Mouse (Mus musculus): ENCODE results near the gene Sptbn1. TPM values are rescaled to one million over a fixed set of nuclear protein-coding genes. Genes with fewer than 3 reads are reported as not detected.

The Sptbn1 gene
- polyA plus RNA-seq, 1 experiment from 2014 or later: 164 TPM

DNA sequence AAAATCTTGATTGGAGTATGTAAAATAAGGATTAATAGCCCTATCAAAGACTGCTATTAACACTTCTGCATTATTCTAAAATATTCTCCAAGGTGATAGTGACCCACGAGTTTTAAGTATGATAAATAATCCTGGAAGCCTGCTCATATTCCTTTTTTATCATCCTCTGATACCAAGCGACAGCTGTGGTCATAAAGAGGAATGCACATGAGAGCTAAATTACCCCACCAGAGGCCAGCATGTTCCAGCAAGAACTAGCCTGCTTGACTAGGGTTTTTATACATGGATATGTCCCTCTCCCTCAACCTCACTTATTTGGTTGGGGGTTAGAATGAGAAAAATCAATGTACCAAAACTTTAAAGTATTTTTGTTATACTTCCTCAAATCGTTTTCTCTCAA lies 56.8 kb downstream of the Sptbn1 start:
- Histone ChIP-seq H3K36me3 (ENCODE audit: control insufficient read depth, insufficient read depth) (peaks cover 8% of the 10 kb centered on the region), H3K4me2 (ENCODE audit: low read depth, low read length) (no peak overlapping the region), H3K27me3 (ENCODE audit: control insufficient read depth, insufficient read depth, low read length) (no peaks in the 10 kb centered on the region), H3K27ac (ENCODE audit: low read length) (peak overlapping the region; percentile 23), H3K4me3 (ENCODE audit: low read length) (no peak overlapping the region), H3K9me3 (replicated peaks; ENCODE audit: control insufficient read depth, low read length) (no peaks in the 10 kb centered on the region), H3K9ac (ENCODE audit: low read length) (no peak overlapping the region), H3K4me1 (ENCODE audit: control insufficient read depth, insufficient read depth, low read length) (peaks cover 36% of the 10 kb centered on the region)
- 45% methylated on average over 3 of the region's 3 CpGs for WGBS
- ATAC-seq (replicated peaks; ENCODE audit: extremely low read depth, insufficient read depth, low FRiP score): no peak

DNA sequence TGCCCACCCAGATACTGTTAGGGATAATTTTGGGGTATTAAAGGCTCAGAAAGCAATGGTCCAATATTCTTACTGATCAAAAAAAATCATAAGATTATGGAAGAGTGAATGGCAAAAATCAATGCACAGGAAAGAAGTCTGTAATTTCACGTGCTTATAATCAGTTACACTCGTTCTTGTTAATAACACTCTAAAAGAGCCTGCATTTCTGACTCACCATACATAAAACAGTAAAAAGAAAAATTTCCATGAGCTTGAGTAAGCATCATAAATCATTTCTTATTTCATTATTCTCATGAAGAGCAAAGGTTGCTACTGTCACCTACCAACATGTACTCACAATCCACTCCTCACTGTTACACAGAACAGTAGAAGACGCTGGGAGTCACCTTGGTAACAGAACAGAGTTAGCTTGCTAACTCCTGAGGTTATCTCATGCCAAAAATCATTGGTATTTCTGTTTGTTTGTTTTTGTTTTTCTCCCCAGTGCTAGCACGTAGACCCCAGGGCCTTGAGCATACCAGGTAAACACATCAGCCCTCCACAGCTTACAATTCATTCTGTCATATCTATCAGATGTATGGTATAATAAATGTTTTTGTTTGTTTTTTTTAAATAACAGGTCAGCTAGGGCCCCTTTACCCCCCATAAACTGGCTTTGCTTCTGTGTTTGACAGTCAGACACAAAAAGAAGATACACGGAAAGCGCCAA lies 57.7 kb downstream of the Sptbn1 start:
- no peak for ATAC-seq (replicated peaks; ENCODE audit: extremely low read depth, insufficient read depth, low FRiP score)
- Histone ChIP-seq H3K27ac (ENCODE audit: low read length) (peak overlapping the region; percentile 23; the same call in 1 of the 2 replicates), H3K4me3 (ENCODE audit: low read length) (no peak overlapping the region), H3K4me2 (ENCODE audit: low read depth, low read length) (no peak overlapping the region), H3K27me3 (ENCODE audit: control insufficient read depth, insufficient read depth, low read length) (no peaks in the 10 kb centered on the region), H3K9ac (ENCODE audit: low read length) (no peak overlapping the region), H3K9me3 (replicated peaks; ENCODE audit: control insufficient read depth, low read length) (no peaks in the 10 kb centered on the region), H3K4me1 (ENCODE audit: control insufficient read depth, insufficient read depth, low read length) (peaks cover 36% of the 10 kb centered on the region), H3K36me3 (ENCODE audit: control insufficient read depth, insufficient read depth) (peaks cover 6% of the 10 kb centered on the region)
- 77% methylated on average over 6 of the region's 6 CpGs for WGBS

DNA sequence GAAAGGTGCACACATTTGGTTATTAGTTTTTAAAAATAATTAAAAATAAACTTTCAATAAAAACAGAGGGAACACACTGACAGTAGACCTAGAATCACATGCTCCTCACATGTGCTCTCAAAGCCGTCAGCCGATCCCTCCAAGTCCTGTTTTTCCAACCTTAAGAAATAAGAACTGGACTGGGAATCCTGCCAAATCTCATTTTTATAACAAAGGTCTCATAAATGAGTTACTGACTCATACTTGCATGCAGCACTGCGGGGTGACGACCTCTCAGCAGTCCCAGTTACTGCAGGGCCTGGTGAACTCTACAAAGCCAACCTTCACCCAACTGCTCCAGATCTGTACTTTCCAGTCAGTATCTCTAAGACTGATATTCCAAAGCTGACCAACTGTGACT lies 58.5 kb downstream of the Sptbn1 start:
- H3K27ac ChIP-seq (ENCODE audit: low read length): 0 out of 2 replicates have a peak overlapping the region, but pooled peaks have one; percentile 37
- 45% methylated on average over 4 of the region's 4 CpGs for WGBS
- ATAC-seq (replicated peaks; ENCODE audit: extremely low read depth, insufficient read depth, low FRiP score): 0 out of 2 replicates have a peak, but pooled peaks have one; percentile 17

DNA sequence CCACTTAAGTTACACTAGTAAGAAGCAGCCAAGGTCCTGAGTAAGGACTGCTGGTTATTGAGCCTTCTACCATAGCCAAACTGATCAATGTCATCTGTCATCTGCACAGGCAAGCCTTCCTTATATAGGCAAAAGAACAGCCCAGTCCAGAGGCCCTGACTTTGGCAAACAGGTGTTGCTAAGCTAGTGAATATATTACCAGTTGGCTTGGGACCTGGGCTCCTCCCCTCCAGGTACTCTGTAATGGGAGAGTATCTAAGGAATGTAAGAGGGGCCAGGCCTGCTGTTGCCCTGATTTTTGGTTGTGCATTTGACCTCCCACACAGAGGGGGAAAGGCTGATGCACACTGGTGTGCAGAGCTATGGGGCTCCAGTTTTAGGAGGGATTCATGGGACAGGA lies 63.6 kb downstream of the Sptbn1 start:
- no peak overlapping the region for H3K4me2 ChIP-seq (ENCODE audit: low read depth, low read length)
- no peak for ATAC-seq (replicated peaks; ENCODE audit: extremely low read depth, insufficient read depth, low FRiP score)
- no peak overlapping the region for H3K9ac ChIP-seq (ENCODE audit: low read length)
- no peaks in the 10 kb centered on the region for H3K9me3 ChIP-seq (replicated peaks; ENCODE audit: control insufficient read depth, low read length)
- H3K27ac ChIP-seq (ENCODE audit: low read length): no peak overlapping the region
- H3K36me3 ChIP-seq (ENCODE audit: control insufficient read depth, insufficient read depth): peaks cover 22% of the 10 kb centered on the region
- no peaks in the 10 kb centered on the region for H3K27me3 ChIP-seq (ENCODE audit: control insufficient read depth, insufficient read depth, low read length)
- no peak overlapping the region for H3K4me3 ChIP-seq (ENCODE audit: low read length)
- peaks cover 26% of the 10 kb centered on the region for H3K4me1 ChIP-seq (ENCODE audit: control insufficient read depth, insufficient read depth, low read length)

More for the DNA sequence above, 58.5 kb downstream of the Sptbn1 start:
- Histone ChIP-seq H3K4me2 (ENCODE audit: low read depth, low read length) (no peak overlapping the region), H3K36me3 (ENCODE audit: control insufficient read depth, insufficient read depth) (peaks cover 11% of the 10 kb centered on the region), H3K4me3 (ENCODE audit: low read length) (no peak overlapping the region), H3K4me1 (ENCODE audit: control insufficient read depth, insufficient read depth, low read length) (peaks cover 41% of the 10 kb centered on the region), H3K9ac (ENCODE audit: low read length) (no peak overlapping the region), H3K9me3 (replicated peaks; ENCODE audit: control insufficient read depth, low read length) (no peaks in the 10 kb centered on the region), H3K27me3 (ENCODE audit: control insufficient read depth, insufficient read depth, low read length) (no peaks in the 10 kb centered on the region)

DNA sequence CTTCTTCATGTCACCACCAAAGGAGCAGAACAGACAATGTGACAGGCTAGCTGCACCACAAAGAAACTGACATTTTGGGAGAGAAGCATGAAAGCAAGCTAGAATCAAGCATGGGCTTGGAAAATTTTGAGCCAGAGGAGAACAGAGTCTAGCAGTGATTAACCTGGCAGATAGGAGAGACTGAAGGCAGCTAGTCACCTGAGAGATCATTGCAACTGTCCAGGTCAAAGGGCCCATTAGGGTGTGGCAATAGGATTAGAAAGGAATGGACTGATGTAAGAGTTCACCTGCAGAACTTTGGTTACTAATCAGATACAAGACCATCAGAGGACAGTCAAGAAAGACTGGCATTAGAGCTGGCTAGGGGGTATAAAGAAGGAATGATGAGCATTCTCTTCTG lies 67.6 kb downstream of the Sptbn1 start:
- Histone ChIP-seq H3K27ac (ENCODE audit: low read length) (no peak overlapping the region), H3K9me3 (replicated peaks; ENCODE audit: control insufficient read depth, low read length) (no peaks in the 10 kb centered on the region), H3K4me2 (ENCODE audit: low read depth, low read length) (no peak overlapping the region), H3K4me1 (ENCODE audit: control insufficient read depth, insufficient read depth, low read length) (peaks cover 46% of the 10 kb centered on the region), H3K9ac (ENCODE audit: low read length) (no peak overlapping the region), H3K4me3 (ENCODE audit: low read length) (no peak overlapping the region), H3K36me3 (ENCODE audit: control insufficient read depth, insufficient read depth) (peaks cover 19% of the 10 kb centered on the region), H3K27me3 (ENCODE audit: control insufficient read depth, insufficient read depth, low read length) (no peaks in the 10 kb centered on the region)
- ATAC-seq (replicated peaks; ENCODE audit: extremely low read depth, insufficient read depth, low FRiP score): no peak

DNA sequence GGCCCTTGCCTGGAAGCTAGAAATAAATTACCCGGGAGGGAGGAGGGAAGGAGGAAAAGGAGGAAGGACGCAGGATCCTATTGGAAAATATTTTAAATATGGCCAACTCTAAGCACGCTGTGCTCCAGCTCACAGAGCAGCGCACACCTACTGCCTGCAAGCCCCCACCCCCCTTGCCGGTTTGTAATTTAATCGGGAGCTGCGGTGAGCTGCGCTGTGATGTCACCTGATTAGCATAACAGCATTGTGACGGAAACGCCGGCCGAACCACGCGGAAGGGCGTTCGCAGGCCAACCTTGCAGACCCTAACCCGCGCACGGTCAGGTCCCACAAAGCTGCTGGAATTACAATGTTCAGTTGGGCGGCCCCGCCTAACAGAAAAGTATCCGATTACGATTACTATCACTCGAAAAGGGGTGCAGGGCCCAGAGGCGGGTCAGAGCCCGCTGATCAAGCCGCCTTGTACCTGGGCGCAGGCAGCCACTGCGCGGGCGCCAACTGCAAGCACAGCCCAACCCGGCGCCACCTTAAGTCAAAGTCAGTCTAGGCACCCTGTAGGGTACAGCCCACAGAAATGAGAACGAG lies 69.8 kb downstream of the Sptbn1 start:
- H3K4me2 ChIP-seq (ENCODE audit: low read depth, low read length): peak overlapping the region; percentile 86
- no peaks in the 10 kb centered on the region for H3K27me3 ChIP-seq (ENCODE audit: control insufficient read depth, insufficient read depth, low read length)
- peak overlapping the region; percentile 76 for H3K9ac ChIP-seq (ENCODE audit: low read length)
- peaks cover 10% of the 10 kb centered on the region for H3K36me3 ChIP-seq (ENCODE audit: control insufficient read depth, insufficient read depth)
- peaks cover 44% of the 10 kb centered on the region for H3K4me1 ChIP-seq (ENCODE audit: control insufficient read depth, insufficient read depth, low read length)
- peak overlapping the region; percentile 59 for H3K4me3 ChIP-seq (ENCODE audit: low read length)
- ATAC-seq (replicated peaks; ENCODE audit: extremely low read depth, insufficient read depth, low FRiP score): peak; percentile 79
- H3K27ac ChIP-seq (ENCODE audit: low read length): peak overlapping the region; percentile 91
- H3K9me3 ChIP-seq (replicated peaks; ENCODE audit: control insufficient read depth, low read length): no peaks in the 10 kb centered on the region
- WGBS: under 1% methylated on average over 34 of the region's 34 CpGs

DNA sequence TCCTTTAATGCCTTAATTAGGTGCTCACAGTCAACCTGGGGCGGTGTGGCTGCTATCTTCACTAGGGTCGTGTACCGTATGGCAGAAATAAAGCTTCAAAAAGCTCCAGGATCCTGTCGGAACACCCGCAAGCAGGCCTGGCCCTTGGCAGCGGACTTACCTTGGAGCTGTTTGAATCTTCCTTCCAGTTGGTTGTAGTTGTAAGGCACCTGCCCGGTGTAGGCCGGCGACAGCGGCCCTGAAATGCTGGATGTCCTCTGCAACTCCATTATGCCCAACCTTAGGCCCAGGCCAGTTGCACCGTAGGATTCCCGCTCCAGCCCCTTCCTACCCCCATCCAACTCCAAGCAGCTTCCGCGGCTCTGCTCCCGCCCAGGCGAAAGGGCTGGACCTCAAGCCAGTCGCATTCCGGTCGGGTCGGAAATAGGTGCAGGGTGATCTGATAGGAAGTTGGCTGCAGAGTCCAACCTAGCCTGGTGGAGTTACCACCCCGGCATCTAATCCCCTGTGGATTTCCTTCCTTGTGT lies 70.3 kb downstream of the Sptbn1 start:
- Histone ChIP-seq H3K27ac (ENCODE audit: low read length) (peak overlapping the region; percentile 91), H3K4me3 (ENCODE audit: low read length) (peak overlapping the region; percentile 59), H3K9me3 (replicated peaks; ENCODE audit: control insufficient read depth, low read length) (no peaks in the 10 kb centered on the region), H3K9ac (ENCODE audit: low read length) (peak overlapping the region; percentile 76), H3K4me1 (ENCODE audit: control insufficient read depth, insufficient read depth, low read length) (peaks cover 47% of the 10 kb centered on the region), H3K27me3 (ENCODE audit: control insufficient read depth, insufficient read depth, low read length) (no peaks in the 10 kb centered on the region), H3K4me2 (ENCODE audit: low read depth, low read length) (peak overlapping the region; percentile 86), H3K36me3 (ENCODE audit: control insufficient read depth, insufficient read depth) (peaks cover 7% of the 10 kb centered on the region)
- ATAC-seq (replicated peaks; ENCODE audit: extremely low read depth, insufficient read depth, low FRiP score): peak; percentile 63
- 5% methylated on average over 21 of the region's 21 CpGs for WGBS

DNA sequence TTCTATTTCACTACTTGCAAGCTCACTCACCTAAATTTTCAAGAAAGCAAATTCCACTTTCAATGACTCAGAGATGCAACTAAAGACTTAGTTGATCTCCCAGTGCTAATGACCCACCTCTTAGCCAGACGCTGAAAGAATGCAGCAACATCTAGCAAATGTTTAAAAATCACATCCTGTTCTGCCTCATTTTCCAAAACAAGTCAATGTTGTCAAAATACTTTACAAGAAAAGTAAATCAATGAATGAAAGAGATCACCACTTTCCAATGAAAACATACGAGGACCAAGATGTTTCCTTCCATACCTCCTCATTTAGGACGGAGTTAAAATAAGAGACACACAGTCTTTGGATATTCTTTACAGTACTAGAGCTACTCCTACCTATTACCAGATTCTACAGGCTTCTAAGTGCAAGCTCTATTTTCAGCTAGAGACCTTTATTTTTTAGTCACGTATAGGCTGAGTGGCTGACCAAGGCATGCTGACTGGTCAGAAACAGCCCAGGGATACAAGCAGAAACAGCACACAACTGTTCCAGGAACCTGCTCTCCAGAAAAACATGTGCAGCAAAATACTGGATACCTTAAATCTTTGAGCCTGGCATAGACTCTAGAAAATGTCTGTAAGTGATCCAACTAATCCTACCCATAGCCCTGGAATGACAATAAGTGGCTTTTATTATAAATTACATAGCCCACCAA lies 71.5 kb downstream of the Sptbn1 start:
- H3K27me3 ChIP-seq (ENCODE audit: control insufficient read depth, insufficient read depth, low read length): no peaks in the 10 kb centered on the region
- H3K9me3 ChIP-seq (replicated peaks; ENCODE audit: control insufficient read depth, low read length): no peaks in the 10 kb centered on the region
- H3K27ac ChIP-seq (ENCODE audit: low read length): peak overlapping the region; percentile 50; the same call in 1 of the 2 replicates
- H3K4me2 ChIP-seq (ENCODE audit: low read depth, low read length): peak overlapping the region; percentile 86
- WGBS: 56% methylated on average over 4 of the region's 4 CpGs
- H3K36me3 ChIP-seq (ENCODE audit: control insufficient read depth, insufficient read depth): no peaks in the 10 kb centered on the region
- H3K4me1 ChIP-seq (ENCODE audit: control insufficient read depth, insufficient read depth, low read length): peaks cover 53% of the 10 kb centered on the region
- H3K9ac ChIP-seq (ENCODE audit: low read length): peak overlapping the region; percentile 11
- ATAC-seq (replicated peaks; ENCODE audit: extremely low read depth, insufficient read depth, low FRiP score): no peak
- peak overlapping the region; percentile 59 for H3K4me3 ChIP-seq (ENCODE audit: low read length)

DNA sequence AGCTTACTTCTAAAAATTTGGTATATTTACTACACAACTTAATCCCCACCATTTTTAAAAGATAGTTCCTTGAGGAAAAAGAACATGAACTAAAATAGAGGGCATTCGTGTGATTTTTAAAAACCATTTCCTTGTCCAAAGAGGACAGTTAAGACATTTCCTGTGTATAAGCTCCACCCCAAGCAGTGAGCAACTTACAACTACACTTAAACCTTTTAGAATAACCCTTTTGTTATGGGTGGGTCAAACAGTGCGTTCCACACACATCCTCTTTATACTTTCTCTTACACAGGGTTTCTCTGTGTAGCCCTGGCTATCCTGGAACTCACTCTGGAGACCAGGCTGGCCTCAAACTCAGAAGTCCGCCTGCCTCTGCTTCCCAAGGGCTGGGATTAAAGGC lies 72.2 kb downstream of the Sptbn1 start:
- peaks cover 53% of the 10 kb centered on the region for H3K4me1 ChIP-seq (ENCODE audit: control insufficient read depth, insufficient read depth, low read length)

More for the DNA sequence above, 72.2 kb downstream of the Sptbn1 start:
- no peaks in the 10 kb centered on the region for H3K9me3 ChIP-seq (replicated peaks; ENCODE audit: control insufficient read depth, low read length)
- no peaks in the 10 kb centered on the region for H3K27me3 ChIP-seq (ENCODE audit: control insufficient read depth, insufficient read depth, low read length)
- no peak for ATAC-seq (replicated peaks; ENCODE audit: extremely low read depth, insufficient read depth, low FRiP score)
- H3K4me3 ChIP-seq (ENCODE audit: low read length): peak overlapping the region; percentile 59
- H3K36me3 ChIP-seq (ENCODE audit: control insufficient read depth, insufficient read depth): no peaks in the 10 kb centered on the region
- H3K9ac ChIP-seq (ENCODE audit: low read length): no peak overlapping the region; the same call in 1 of the 2 replicates
- H3K27ac ChIP-seq (ENCODE audit: low read length): peak overlapping the region; percentile 50
- 58% methylated on average over 3 of the region's 3 CpGs for WGBS
- peak overlapping the region; percentile 86 for H3K4me2 ChIP-seq (ENCODE audit: low read depth, low read length)

Data from heart, embryonic 16.5 days (tissue).